Mouse (Mus musculus) ovary, postnatal 36 days (tissue): ENCODE measurements around the gene Ephb1.

ENCODE experiments used
- DNase-seq: peaks from one replicate; pipeline ENCODE4 v3.0.0; 2022; ENCODE audit warnings: low spot score, mixed read lengths

Gene Ephb1

DNA sequence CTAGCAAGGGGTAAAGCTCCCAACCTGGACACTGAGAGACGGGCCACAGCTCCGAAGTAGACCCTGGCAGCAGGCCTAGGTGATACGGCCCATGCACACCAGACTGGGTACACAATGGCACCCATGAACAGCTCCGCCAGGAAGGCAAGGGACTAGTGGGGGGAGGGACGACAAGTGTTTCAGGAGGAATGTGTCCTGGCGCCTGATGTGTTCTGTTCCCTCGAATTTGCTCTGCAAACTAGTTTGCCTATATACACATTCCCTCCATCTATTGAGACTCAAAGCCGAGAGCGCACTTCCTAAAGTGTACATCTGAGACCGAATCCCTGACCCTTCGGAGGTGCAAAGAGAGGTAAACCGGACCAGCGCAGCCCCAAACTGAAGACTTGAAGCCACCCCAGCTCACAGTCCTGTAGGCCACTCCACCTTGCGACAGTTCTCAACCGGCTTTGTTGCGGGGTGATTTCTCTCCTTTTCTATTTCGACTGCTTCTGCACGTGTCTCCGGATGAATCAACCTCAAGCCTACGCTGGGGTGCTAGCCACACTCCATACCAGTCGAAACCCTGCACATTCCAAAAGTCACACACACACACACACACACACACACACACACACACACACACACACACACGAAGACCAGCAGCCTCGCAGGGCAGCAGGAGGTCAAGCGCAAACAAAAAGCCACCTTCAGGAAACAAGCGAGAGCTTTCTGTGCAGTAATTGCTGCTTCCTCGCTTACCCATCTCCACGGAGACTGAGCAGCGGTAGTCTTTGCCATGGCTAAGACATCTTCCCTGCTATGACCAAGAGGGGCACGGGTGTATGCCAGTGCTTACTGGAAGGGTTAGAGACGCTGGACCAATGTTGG lies 2.1 kb downstream of the Ephb1 start:
- no peak for DNase-seq

DNA sequence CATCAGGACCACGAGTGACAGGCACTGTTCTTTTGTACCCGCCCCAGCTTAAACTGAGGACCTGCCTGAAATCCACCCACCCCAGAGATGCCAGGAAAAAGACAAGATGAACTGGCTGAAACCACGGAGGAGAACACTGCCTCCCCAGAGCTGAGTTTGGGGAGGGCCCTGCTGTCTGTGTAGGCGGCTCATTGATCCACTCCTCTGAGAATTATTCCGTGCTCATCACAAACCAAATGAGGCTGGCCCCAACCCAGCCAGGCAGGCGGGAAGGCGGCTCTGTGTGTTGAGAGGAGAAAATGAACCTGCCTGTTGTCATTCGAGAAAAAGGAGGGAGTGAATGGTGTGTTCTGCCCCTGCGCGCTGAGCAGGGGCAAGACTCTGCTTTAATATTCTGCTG lies 2.8 kb downstream of the Ephb1 start:
- DNase-seq: no peak

DNA sequence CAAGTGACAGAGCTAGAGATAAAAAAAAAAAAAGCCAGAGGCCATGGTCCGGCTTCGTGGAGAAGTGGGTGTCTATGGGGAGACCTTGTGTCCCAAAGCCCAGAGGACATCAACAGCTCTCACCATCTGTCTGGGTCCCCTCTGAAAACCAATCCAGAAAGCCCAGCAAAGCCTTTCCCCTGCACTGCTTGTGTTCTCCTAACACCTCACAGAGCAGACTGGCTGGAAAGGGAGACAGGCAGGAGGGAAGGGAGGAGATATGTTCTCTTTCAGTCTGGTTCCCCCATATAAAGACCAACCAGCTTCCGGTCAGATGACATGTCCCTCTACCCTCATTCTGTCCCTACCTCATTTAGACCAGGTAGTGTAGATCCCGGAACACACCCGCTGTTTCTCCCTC lies 3.3 kb downstream of the Ephb1 start:
- no peak for DNase-seq

DNA sequence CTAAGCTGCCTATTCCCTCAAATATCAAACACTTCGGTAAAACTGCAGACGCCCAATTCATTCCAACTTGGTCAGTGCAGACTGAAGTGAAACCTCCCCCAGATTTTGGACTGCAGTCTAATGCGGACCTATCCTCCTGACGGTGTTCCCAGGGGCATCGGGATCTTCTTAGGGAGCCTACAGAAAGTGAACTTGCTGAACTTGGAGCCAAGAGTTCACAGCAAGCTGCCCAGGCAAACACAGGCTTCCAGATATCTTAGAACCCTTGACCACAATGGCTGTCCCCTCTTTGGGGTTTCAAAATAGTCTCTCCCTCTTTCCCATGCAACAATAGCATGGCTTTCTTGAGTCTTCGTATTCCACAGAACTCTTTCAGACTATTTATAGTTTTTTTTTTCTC lies 3.8 kb downstream of the Ephb1 start:
- no peak for DNase-seq

DNA sequence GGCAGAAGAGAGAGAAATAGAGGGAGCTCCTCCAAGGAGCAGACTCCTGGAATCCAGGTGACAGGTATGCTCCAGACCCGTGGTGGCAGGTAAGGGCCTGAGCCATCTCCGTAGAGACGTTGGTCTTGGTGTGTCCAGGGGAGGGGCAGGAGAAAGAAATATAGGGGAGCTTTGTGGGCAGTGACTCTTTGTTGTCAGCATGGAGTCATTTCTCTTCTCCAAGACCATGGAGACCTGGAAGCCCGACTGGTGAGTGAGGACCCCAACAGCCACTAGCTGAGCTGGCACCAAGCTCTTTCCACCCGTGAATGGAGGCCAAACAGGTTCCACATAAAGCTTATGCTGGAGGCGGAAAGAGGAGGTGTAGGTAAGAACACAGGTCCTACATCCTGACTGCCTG lies 4.4 kb downstream of the Ephb1 start:
- no peak for DNase-seq

DNA sequence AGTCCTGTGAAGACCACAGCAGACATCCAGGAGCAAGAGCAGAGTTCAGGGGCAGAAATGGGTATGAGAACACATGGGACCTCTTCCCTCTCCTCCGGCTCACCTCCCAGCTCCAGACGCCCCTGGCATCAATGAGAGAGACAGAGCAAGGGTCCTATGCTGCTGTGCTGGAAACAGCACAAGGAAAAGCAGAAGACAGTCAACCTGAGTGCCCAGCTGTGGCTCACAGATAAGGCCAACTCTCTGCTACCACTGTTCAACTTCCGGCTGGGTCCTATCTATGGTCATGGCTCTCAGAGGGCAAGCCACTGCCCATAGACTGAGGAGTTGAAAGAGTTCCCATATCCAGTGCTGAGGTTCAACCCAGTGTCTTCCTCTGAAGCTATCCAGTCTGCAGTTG lies 7.7 kb downstream of the Ephb1 start:
- no peak for DNase-seq

DNA sequence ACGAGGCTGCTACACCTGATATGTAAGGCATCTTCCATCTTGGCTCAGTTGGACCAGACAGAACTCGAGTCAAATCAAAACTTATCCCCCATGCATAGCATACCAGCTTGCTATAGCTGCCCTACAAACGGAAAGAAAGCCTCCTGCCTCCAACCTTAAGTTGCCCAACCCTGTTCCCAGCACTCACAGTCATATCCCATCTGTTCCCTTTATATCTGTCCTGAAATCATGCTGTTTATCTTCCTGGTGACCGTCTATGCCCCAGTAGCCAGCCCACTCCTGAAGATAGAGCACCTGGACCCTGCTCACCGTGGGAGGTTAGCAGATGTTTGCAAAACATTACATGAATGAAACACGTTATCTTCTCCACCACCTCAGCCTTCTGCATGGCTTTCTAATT lies 9.0 kb downstream of the Ephb1 start:
- DNase-seq: no peak

DNA sequence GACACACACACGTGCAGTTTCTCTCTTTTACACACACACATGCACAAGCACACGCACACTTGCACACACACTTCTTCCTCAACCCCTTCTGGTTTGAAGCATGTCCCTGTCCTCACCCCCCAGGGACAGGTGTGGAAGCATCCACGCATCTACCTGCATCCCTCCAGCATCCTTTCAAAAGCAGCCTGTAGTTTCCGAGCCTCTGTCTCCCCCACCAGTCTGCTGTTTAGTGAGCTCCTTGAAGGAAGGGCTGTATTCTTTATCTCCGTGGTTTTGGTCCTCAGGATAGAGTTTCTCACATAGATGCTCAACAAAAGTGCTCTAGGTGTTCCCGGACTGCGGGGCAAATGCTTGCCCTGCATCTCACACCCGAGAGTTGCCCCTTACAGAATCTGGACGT lies 9.4 kb downstream of the Ephb1 start:
- no peak for DNase-seq

DNA sequence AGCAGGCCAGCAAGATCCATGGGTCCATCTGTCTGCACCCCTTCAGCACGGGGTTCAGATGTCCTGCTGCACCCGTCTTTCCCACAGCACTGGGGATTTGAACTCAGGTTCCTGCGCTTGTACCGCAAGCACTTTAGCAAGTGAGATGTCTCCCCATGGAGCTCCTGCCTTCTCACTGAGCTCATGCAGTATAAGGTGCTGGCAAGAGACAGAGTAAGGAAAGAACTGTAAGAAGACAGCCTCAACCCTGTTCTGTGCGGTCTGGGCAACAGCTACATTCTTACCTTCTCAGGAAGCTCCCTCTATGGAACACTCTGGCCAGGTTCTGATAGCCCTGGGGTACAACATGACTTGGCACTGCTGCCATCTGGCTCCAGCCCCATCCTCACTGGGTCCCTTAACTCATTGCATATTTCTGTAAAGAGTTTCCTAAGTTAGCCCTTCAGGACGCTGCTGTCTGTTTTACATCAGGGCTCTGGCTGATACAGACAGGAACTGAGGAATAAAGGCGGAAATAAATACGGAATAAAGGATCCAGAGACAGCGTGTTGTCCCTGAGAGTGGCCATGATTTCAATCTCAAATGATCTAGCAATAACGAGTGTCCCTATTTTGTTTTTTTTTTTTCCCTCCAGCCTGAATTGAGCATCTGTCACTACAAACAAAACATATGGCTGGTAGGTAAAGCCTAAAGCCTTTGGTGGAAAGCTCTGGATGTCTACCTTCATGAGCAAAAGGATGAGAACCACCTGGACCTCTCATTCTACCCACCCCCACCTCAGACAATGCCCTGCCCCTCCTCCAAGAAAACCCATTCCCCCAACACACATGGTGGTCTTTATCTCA lies 10.2 kb downstream of the Ephb1 start:
- no peak for DNase-seq

DNA sequence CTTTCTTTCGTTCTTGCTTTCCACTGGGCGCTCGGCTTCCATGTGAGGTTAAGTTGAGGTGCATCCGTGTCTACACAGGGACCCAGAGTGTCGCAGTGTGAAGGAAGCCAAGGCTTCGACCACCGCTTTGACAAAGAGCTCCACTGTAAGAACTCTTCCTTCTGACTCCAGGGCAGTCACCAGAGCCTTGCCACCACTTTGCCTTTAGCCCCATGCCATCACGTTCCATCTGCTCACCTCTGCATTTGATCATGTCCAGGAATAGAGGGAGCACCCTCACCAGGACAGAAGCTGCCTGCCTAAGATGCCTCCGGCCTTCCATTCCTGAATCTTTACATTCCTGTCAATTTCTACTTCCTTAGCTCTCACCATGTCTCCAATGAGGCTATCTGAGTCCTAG lies 11.4 kb downstream of the Ephb1 start:
- DNase-seq: no peak

DNA sequence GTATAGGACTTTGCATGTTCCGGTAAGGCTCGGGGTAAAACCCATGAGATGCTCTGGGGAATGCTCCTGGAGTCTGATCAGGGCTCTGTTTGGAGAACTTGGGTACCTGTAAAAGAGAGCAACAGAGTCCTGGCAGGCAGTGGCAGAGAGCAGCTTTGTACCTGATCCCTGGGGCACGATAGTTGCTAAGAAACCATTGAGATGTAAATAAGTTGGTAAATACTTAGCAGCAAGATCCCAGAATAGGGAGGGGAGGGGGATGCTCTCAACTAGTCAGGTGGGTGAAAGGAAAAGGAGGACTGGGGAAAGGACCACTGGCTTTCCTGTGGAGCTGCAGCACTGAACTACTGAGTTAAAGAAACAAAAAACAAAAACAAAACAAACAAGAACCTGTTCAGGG lies 12.5 kb downstream of the Ephb1 start:
- DNase-seq: no peak

DNA sequence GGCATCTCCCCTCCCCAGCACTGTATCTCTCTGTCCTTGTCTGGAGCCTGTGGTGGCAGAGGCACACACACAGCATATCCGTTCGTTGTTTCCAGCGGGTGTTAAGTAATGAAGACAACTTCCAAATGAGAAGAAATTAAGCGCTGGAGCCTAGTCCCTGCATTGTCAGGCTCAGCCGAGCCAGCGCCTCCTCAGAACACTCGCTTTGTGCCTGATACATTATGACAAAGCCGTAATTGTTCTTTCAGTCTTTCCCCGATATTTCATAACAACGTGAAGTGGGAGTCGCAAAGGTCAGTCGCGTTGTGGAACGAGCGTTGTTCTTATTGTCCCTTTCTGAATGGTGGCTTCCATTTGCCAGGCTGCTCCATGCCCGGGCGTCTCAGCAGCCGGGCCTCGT lies 13.7 kb downstream of the Ephb1 start:
- no peak for DNase-seq

DNA sequence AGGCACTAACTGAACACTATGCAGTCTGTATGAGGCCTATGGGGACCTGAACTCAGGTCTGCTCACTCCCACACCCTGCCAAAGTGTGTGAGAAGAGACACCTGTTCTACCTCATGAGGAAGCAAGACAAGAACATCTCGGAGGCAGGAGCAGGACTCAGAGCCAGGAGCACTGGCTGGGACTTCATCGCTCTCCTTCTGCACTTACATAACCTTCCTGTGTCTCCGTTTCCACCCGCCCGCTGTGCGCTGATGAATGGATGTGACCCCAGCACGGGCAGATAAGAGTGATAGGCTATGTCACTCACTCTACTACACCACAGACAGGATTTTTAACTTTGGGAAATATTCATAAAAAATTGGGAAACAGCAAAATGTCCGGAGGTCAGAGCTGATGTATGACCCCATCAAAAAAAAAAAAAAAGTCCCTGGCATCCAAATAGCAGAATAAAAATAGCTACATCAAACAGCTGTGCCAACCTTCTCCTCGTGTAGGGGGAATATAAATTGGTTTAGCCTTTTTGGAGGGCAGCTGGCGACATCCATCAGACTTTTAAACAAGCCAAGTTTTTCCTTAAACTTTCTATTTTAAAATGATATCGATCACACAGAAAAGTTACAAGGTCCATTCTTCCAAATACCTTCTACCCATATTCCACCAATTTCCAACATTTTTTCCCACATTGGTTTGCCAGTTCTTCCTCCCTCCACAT lies 18.8 kb downstream of the Ephb1 start:
- no peak for DNase-seq

DNA sequence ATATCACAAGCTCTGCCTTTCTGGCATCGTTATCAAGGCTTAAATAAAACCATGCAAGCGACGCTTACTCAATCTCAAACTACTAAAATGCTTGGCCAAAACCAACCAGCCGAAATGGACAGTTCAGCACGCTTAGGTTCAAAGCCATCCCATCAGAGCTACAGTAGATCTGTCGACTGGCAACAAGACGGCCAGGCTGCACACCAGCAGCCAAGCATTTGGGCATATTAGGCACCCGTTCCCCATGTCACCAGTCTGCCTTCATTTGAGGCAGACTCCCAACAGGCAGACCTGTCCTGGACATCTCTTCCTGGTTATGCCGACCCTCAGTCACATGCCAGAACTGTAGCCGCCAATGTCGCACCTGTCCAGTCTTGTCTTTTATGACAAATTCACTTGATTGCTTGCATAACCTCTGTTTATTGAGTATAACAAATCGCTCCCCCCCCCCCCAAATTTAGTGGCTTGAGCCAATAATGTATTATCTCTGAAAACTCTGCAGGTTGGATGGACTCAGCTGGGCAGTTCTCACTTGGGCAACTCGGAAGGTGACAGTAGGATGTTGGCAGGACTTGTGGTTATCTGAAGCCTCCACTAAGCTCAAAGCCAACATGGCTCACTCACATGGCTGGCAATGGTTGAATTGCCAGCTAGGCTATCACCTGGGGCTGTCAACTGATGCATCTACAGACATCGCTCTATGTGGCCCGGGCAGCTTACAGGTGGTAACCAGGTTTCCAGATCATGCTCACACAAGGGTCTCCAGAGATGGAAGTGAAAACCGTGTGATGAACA lies 24.0 kb downstream of the Ephb1 start:
- DNase-seq: no peak

DNA sequence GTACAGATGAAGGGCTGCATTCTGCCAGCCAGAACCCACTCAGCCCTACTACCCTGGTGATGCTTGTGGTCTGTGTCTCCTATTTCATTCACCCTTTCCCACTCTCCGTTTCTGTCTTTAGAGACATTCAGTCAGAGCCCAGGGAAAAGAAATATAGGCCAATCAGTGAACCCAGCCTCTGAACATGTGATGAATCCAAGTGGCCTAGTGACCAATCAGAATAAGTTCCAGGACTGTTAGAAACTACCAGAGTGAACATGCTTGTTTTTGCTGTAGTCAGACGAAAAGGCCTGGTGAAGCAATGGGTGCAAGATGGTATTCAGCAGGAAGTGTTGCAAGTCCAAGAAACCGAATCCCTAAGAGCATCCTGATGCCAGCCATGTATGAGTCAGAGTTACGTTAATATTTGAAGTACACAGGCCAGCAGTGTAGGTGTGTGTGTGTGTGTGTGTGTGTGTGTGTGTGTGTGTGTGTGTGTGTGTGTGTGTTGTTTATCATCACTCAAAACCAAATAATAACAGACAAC lies 26.8 kb downstream of the Ephb1 start:
- DNase-seq: no peak

DNA sequence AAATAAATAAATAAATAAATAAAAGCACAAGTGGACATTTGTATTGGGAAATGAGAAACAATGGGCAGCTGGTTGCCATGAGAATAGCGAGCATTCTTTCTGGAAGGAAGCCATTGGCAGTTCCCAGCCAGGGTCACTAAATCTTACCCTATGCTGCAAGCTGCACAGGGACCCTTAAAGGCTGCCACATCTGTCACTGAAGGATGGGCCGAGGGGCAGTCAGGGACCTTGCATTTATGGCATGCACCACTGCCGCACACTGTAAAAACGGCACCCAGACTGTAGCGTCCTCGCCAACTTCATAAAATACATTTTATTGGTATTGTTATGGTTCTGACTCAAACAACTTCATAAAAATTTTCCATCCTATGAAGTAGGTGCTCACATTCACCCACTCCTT lies 39.1 kb downstream of the Ephb1 start:
- no peak for DNase-seq

DNA sequence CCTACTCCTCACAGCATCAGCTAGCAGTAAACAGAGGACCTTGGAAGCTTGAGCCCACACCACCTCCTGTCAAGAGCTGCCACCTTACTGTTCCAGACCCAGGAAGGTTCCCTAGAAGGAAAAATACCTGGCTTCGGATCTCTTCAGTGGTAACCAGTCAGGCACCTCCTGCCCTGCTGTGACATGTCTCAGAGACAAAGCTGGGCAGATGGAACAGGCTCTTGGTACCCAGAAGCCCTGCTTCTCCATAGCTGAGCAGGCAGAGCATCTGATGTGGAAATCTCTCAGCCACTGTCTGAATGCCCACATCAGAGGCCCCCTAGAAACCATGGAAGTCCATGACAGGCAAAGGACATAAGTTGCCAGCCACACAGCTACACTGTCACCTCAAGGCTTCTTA lies 39.7 kb downstream of the Ephb1 start:
- no peak for DNase-seq

DNA sequence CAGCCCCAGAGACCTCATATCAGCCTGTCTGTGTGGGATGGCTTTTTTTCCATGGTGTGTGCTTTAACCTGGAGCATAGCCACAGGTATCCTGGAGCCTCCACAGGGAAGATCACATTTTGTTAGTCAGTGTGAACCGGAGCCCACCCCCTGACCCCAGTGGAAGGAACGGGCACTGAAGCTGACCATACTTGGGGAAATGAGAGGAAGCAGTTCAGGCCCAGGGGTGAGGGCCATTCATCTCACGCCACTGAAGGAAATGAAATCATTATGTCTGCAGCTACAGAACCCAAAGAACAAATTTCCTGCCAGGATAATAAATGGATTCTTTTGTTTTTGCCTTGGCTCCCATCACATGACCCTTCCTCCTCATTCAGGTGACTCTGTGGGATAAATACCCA lies 44.1 kb downstream of the Ephb1 start:
- no peak for DNase-seq

DNA sequence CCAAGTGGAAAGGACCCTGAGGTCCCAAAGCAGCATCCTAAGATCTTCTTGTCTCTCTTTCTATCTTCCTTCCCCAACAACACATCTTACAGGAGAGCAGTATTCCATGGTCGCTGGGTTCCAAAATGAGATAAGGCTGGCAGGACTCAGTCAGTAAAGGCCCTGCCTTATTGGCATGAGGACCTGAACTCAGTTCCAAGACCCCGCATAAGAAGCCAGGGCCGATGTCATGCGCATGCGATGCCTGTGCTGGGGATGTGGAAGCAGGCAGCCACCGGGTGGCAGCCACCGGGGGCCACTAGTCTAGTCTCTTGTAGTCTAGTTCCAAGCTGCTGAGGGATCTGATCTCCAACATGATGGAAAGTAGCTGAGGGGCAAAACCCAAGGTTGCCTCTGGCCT lies 45.2 kb downstream of the Ephb1 start:
- DNase-seq: no peak

DNA sequence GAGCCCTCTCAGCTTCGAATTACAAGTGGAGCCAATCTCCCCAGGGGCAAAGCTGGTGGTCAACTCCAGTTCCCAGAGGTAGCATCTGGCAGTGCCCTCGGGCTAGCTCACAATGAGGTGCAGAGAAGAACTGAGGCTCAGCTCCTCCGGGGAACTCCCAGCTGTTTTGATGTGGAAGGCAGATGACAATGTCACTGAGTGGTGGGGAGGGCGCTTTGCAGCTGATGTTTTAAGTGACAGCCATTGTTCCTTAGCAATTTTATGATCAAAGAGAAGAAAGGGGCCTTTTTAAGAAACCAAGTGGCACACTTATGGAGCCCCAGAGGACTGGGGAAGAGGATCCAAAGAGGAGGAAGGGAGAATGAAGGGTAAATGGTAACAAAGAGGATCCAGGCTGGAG lies 46.8 kb downstream of the Ephb1 start:
- no peak for DNase-seq

DNA sequence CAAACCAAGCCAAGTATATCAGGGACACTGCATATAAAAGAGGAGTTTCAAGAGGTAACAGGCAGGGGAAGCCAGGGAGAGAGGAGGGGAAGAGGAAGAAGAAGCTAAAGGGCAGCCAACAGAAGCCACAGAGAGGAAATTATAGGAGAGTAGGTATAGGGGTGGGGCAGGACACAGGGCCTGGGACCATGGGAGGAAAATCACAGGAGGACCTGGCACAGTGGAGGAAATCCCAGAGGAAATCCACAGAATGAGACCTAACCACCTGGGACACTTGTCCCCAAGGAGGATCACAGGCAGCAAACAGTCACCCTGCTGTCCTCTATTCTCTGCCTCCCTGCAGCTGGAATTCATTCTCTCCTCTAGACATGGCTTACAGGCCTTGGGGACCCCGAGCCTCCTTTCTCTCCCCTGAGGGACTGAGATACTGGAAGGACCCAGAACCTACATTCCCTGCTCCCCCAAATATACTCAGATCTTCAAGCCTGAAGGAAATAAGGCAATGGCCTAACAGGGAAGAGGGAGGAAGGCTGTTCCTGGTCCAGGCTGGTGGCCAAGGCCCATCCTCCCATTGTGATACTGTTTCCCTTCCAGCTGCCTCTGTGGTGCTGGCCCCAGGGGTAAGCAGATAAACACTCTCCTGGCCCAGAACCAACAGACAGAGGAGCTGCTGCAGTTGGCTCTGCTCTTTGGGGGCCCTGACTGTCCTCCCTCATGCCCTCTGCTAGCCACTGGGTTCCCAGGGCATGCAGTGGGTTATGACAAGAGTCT lies 47.7 kb downstream of the Ephb1 start:
- DNase-seq: no peak
